Mouse (Mus musculus) regulatory T cell (primary cell): Measurements from ENCODE around the gene Zfp52.

Experiments
- in situ Hi-C: fragments of 300-600 bp; cut with MboI, MseI; formaldehyde crosslinking; loops from one replicate; pipeline ENCODE4 v1.15.1; 2025; ENCODE audit warnings: high pct_unique_total_duplicates

Zfp52 gene

GRCm38 (mm10) chr17:21535096-21536001 lies at the start of gene Zfp52:
Gene Zfp52 (plus strand): TSS chr17:21535539.
- in situ Hi-C loops: no loop called here

- in situ Hi-C loops: loop anchor here (25.0 kb wide), 1 partner anchor 873 kb away; the partner anchor contains the start of genes Zfp758 and Zfp944
Measured at GRCm38 (mm10) chr17:21488760-21489499, 46.4 kb upstream of the Zfp52 start, which contains the start of gene Zfp53. Gene Zfp53 (plus strand): TSS chr17:21488998.

GRCm38 (mm10) chr17:21489500-21490001 lies 45.8 kb upstream of the Zfp52 start:
- in situ Hi-C loops: loop anchor here (25.0 kb wide), 1 partner anchor 873 kb away; the partner anchor contains the start of genes Zfp758 and Zfp944

GRCm38 (mm10) chr17:21501365-21501764 lies 34.0 kb upstream of the Zfp52 start:
- in situ Hi-C loops: no loop called here

GRCm38 (mm10) chr17:21504524-21504923 lies 30.8 kb upstream of the Zfp52 start:
- in situ Hi-C loops: no loop called here

- in situ Hi-C loops: no loop called here
Measured at GRCm38 (mm10) chr17:21506258-21506657, 29.1 kb upstream of the Zfp52 start.

- in situ Hi-C loops: loop anchor here (5.0 to 10.0 kb wide), 2 partner anchors 85 to 237 kb away; partner anchors contain the start of gene Zfp54
Measured at GRCm38 (mm10) chr17:21509756-21510155, 25.6 kb upstream of the Zfp52 start.

- in situ Hi-C loops: loop anchor here (10.0 kb wide), 1 partner anchor 91 kb away; the partner anchor contains the start of gene Zfp54
Measured at GRCm38 (mm10) chr17:21515403-21516105, 19.8 kb upstream of the Zfp52 start.

- in situ Hi-C loops: loop anchor here (10.0 kb wide), 1 partner anchor 92 kb away; the partner anchor contains the start of gene Zfp54
Measured at GRCm38 (mm10) chr17:21516201-21517129, 18.9 kb upstream of the Zfp52 start.

- in situ Hi-C loops: loop anchor here (10.0 kb wide), 1 partner anchor 92 kb away; the partner anchor contains the start of gene Zfp54
Measured at GRCm38 (mm10) chr17:21517130-21517671, 18.1 kb upstream of the Zfp52 start.

- in situ Hi-C loops: no loop called here
Measured at GRCm38 (mm10) chr17:21526270-21526669, 9.1 kb upstream of the Zfp52 start.

GRCm38 (mm10) chr17:21530645-21531330 lies 4.6 kb upstream of the Zfp52 start:
- in situ Hi-C loops: loop anchor here (5.0 kb wide), 1 partner anchor 78 kb away; the partner anchor contains the start of gene Zfp51

GRCm38 (mm10) chr17:21531621-21532020 lies 3.7 kb upstream of the Zfp52 start:
- in situ Hi-C loops: loop anchor here (5.0 kb wide), 1 partner anchor 79 kb away; the partner anchor contains the start of gene Zfp51

- in situ Hi-C loops: loop anchor here (5.0 kb wide), 1 partner anchor 80 kb away; the partner anchor contains the start of gene Zfp51
Measured at GRCm38 (mm10) chr17:21532101-21532951, 3.0 kb upstream of the Zfp52 start.

- in situ Hi-C loops: loop anchor here (5.0 kb wide), 1 partner anchor 82 kb away; the partner anchor contains the start of gene Zfp51
Measured at GRCm38 (mm10) chr17:21533961-21534360, 1.4 kb upstream of the Zfp52 start.

- in situ Hi-C loops: loop anchor here (5.0 kb wide), 1 partner anchor 82 kb away; the partner anchor contains the start of gene Zfp51
Measured at GRCm38 (mm10) chr17:21534460-21535095, 761 bp upstream of the Zfp52 start.

- in situ Hi-C loops: no loop called here
Measured at GRCm38 (mm10) chr17:21536096-21536495, 757 bp downstream of the Zfp52 start.
